Mouse (Mus musculus) central nervous system, embryonic 14 days (tissue): ENCODE measurements around the gene AI593442. TPM values are rescaled to one million over a fixed set of nuclear protein-coding genes. Genes with fewer than 3 reads are reported as not detected.

Source experiments
- polyA plus RNA-seq: library from polyadenylated mRNA; depleted of rRNA; stranded (reverse); fragments of >200 nt; gene quantifications from 2 replicates; pipeline ENCODE4 v1.2.3, GENCODE M21; 2012; rRNA removed

AI593442 gene
- polyA plus RNA-seq: 7.2 and 8.3 TPM in 2 replicates

GRCm38 (mm10) chr9:52679362-52679947, at the start of gene AI593442:
Gene AI593442, minus strand, starts transcription at chr9:52679780.

